ENCODE assay signal across 13 mouse cellular contexts in genomic region chr17:83120665-83121232, GRCm38 (mm10).
DNase-seq lines count a peak whose midpoint lies in the region; ATAC-seq lines count a peak whose summit lies in the region.
"Had no signal": no experiment of that assay in that cellular context is flagged by ENCODE, and none has a peak within 500 bp of the region (broad histone marks: within the 10 kb centered on the region; RNA-seq: fewer than 3 reads in every experiment).

No protein-coding gene starts in this region.

- DNase-seq in heart, adult 8-10 months (ENCODE audit: low spot score) = no peak
- DNase-seq in midbrain, embryonic 10.5 days (ENCODE audit: low spot score) = no peak
- DNase-seq in neural tube, embryonic 10.5 days (ENCODE audit: extremely low spot score, low spot score) = no peak
- no peak for DNase-seq in adrenal gland, adult (ENCODE audit: inconsistent age in 2 of 2, low spot score in 1 of 2)
- DNase-seq: cerebellum, adult 2 months; liver had no signal

- peak overlapping the region; percentile 32 for H3K4me2 ChIP-seq in heart, embryonic 15.5 days
- H3K4me2 ChIP-seq in midbrain, embryonic 12.5 days (replicated peaks) = no peak overlapping the region
- no peak overlapping the region for H3K4me2 ChIP-seq in embryonic facial prominence, embryonic 15.5 days (replicated peaks)
- H3K4me2 ChIP-seq: lung, embryonic 15.5 days; neural tube, embryonic 12.5 days had no signal

- no peaks in the 10 kb centered on the region for H3K9me3 ChIP-seq in heart, embryonic 15.5 days (replicated peaks)
- no peaks in the 10 kb centered on the region for H3K9me3 ChIP-seq in midbrain, embryonic 12.5 days
- H3K9me3 ChIP-seq in midbrain, embryonic 10.5 days (replicated peaks) = no peaks in the 10 kb centered on the region
- no peaks in the 10 kb centered on the region for H3K9me3 ChIP-seq in embryonic facial prominence, embryonic 15.5 days (replicated peaks)
- H3K9me3 ChIP-seq: lung, embryonic 15.5 days; neural tube, embryonic 12.5 days had no signal

- WGBS in heart, embryonic 15.5 days = 60% methylated on average over 16 of the region's 16 CpGs
- 58% methylated on average over 16 of the region's 16 CpGs for WGBS in midbrain, embryonic 12.5 days
- WGBS in midbrain, embryonic 10.5 days = 69% methylated on average over 16 of the region's 16 CpGs
- WGBS in embryonic facial prominence, embryonic 15.5 days = 40% methylated on average over 16 of the region's 16 CpGs

- H3K4me3 ChIP-seq in heart, embryonic 15.5 days = no peak overlapping the region
- no peak overlapping the region for H3K4me3 ChIP-seq in midbrain, embryonic 12.5 days
- no peak overlapping the region for H3K4me3 ChIP-seq in midbrain, embryonic 10.5 days
- no peak overlapping the region for H3K4me3 ChIP-seq in embryonic facial prominence, embryonic 15.5 days (replicated peaks)
- H3K4me3 ChIP-seq: lung, embryonic 15.5 days; megakaryocyte, embryonic 14.5 days; neural tube, embryonic 12.5 days had no signal

- H3K9ac ChIP-seq in heart, embryonic 15.5 days = no peak overlapping the region
- H3K9ac ChIP-seq in midbrain, embryonic 12.5 days (replicated peaks) = no peak overlapping the region
- no peak overlapping the region for H3K9ac ChIP-seq in embryonic facial prominence, embryonic 15.5 days
- H3K9ac ChIP-seq: lung, embryonic 15.5 days; neural tube, embryonic 12.5 days had no signal

- H3K36me3 ChIP-seq in heart, embryonic 15.5 days = no peaks in the 10 kb centered on the region
- no peaks in the 10 kb centered on the region for H3K36me3 ChIP-seq in midbrain, embryonic 12.5 days
- no peaks in the 10 kb centered on the region for H3K36me3 ChIP-seq in midbrain, embryonic 10.5 days
- no peaks in the 10 kb centered on the region for H3K36me3 ChIP-seq in embryonic facial prominence, embryonic 15.5 days
- H3K36me3 ChIP-seq: lung, embryonic 15.5 days; neural tube, embryonic 12.5 days had no signal

- ATAC-seq in heart, embryonic 15.5 days (replicated peaks; ENCODE audit: insufficient number of reproducible peaks, insufficient read depth, low FRiP score, low read depth) = no peak
- ATAC-seq in midbrain, embryonic 12.5 days (ENCODE audit: low FRiP score, low read depth) = peak; percentile 81
- peak; percentile 46; the same call in 1 of the 2 replicates for ATAC-seq in embryonic facial prominence, embryonic 15.5 days (ENCODE audit: insufficient number of reproducible peaks, low FRiP score, low TSS enrichment, low read depth)

- peaks cover 54% of the 10 kb centered on the region for H3K4me1 ChIP-seq in heart, embryonic 15.5 days (replicated peaks)
- H3K4me1 ChIP-seq in midbrain, embryonic 12.5 days = peaks cover 23% of the 10 kb centered on the region
- H3K4me1 ChIP-seq in midbrain, embryonic 10.5 days = peaks cover 57% of the 10 kb centered on the region
- peaks cover 27% of the 10 kb centered on the region for H3K4me1 ChIP-seq in embryonic facial prominence, embryonic 15.5 days

- no peaks in the 10 kb centered on the region for H3K27me3 ChIP-seq in heart, embryonic 15.5 days
- peaks cover 78% of the 10 kb centered on the region for H3K27me3 ChIP-seq in midbrain, embryonic 12.5 days
- H3K27me3 ChIP-seq in midbrain, embryonic 10.5 days (ENCODE audit: low read depth, poor library complexity, severe bottlenecking) = peaks cover 83% of the 10 kb centered on the region
- H3K27me3 ChIP-seq in embryonic facial prominence, embryonic 15.5 days = peaks cover 70% of the 10 kb centered on the region
- H3K27me3 ChIP-seq: lung, embryonic 15.5 days had no signal

- no peak overlapping the region for H3K27ac ChIP-seq in heart, embryonic 15.5 days
- no peak overlapping the region for H3K27ac ChIP-seq in midbrain, embryonic 12.5 days (replicated peaks)
- H3K27ac ChIP-seq in midbrain, embryonic 10.5 days (replicated peaks) = no peak overlapping the region
- H3K27ac ChIP-seq in embryonic facial prominence, embryonic 15.5 days (replicated peaks) = no peak overlapping the region
- H3K27ac ChIP-seq: kidney, postnatal 0 days; lung, embryonic 15.5 days; neural tube, embryonic 12.5 days had no signal
